In genomic region chr1:187896910-187897309, GRCm38 (mm10) we compare ENCODE assay signal across 21 mouse cellular contexts.
"Had no signal": no experiment of that assay in that cellular context is flagged by ENCODE, and none has a peak within 500 bp of the region (broad histone marks: within the 10 kb centered on the region; RNA-seq: fewer than 3 reads in every experiment).

No protein-coding gene starts in this region.

- H3K9me3 ChIP-seq: lung, embryonic 15.5 days; midbrain, embryonic 10.5 days; neural tube, embryonic 12.5 days; neural tube, embryonic 15.5 days had no signal

- DNase-seq: kidney, adult 18-20 months; kidney, adult 9 months; kidney, postnatal 25 days; layer of hippocampus, adult 9-11 months; lung, adult 18-20 months; lung, postnatal 10 days; lung, postnatal 36 days; midbrain, embryonic 14.5 days; right cerebral cortex, adult 18-20 months; right cerebral cortex, postnatal 14 days; right cerebral cortex, postnatal 4 days; thymus, postnatal 25 days had no signal

- H3K4me2 ChIP-seq: liver, embryonic 11.5 days; lung, embryonic 15.5 days; neural tube, embryonic 12.5 days; neural tube, embryonic 15.5 days had no signal

- H3K27me3 ChIP-seq: lung, embryonic 15.5 days; megakaryocyte, embryonic 14.5 days; neural tube, embryonic 12.5 days; neural tube, embryonic 15.5 days had no signal

- H3K9ac ChIP-seq: liver, embryonic 14.5 days; lung, embryonic 15.5 days; neural tube, embryonic 12.5 days; neural tube, embryonic 15.5 days had no signal

- H3K36me3 ChIP-seq: lung, embryonic 15.5 days; midbrain, embryonic 10.5 days; neural tube, embryonic 12.5 days; neural tube, embryonic 15.5 days had no signal

- H3K4me3 ChIP-seq: layer of hippocampus, adult 2 months; left cerebral cortex, adult 2 months; lung, embryonic 15.5 days; megakaryocyte, embryonic 14.5 days; midbrain, embryonic 10.5 days; neural tube, embryonic 12.5 days; neural tube, embryonic 15.5 days had no signal

- H3K4me1 ChIP-seq: lung, embryonic 15.5 days; megakaryocyte, embryonic 14.5 days; neural tube, embryonic 12.5 days; neural tube, embryonic 15.5 days had no signal

- H3K27ac ChIP-seq: layer of hippocampus, adult 2 months; left cerebral cortex, adult 2 months; liver, embryonic 14.5 days; lung, embryonic 15.5 days; midbrain, embryonic 10.5 days; neural tube, embryonic 12.5 days; neural tube, embryonic 15.5 days had no signal
